Mouse (Mus musculus) liver, embryonic 18 days (tissue): ENCODE results near the gene Tfg. TPM values are rescaled to one million over a fixed set of nuclear protein-coding genes. Genes with fewer than 3 reads are reported as not detected.

ENCODE experiments used
- polyA plus RNA-seq: library from polyadenylated mRNA; depleted of rRNA; stranded (reverse); fragments of >200 nt; gene quantifications from 2 replicates; pipeline ENCODE4 v1.2.3, GENCODE M21; 2012; rRNA removed

Tfg gene
- polyA plus RNA-seq = 45.2 and 49.3 TPM in 2 replicates

DNA sequence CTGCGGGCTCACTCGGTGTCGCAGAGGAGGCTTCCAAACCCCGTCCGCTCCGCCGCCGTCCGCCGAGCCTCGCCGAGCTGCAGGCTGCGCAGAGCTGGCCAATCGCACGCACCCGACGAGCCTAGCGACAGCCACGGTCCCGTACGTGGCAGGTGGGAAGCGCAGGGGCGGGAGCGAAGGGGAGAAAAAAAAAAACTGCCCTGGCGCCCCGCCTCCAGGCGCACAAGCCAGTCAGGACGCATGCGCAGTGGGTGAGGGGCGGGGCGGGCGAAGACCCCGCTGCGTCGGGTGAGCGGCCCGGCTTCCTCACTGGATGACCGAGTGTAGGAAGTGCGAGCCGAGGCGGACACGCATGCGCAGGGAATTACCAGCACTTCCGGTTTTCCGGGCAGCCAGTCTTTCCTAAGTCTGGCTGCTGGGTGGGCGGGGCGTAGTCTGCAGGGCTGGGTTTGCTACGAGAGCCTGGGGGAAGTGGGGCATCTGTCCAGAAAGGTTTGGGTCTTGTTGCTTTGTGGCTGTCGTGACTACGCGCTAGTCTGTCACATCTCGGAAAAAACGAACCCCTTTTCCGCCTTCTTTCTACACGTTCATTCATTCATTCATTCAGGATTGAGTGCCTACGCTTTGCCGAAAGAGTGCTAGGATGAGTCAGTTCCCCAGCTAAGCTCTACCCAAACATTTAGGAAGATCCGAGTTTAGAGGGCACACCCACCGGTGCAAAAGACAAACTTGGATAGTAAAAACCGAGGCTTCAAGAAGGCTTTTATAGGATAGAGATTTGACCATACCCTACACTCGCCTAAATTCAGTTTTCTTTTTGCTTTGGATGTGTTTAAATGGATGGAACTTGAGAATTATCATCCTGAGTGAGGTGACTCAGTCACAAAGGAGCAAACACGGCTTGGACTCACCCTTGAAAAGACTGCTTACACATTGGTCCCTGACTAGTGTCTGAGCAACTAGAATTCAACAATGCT lies at the start of gene Tfg:
Gene Tfg, minus strand, starts transcription at position 227 of the 977 bp plus-strand sequence.

Other genes with a start within 250 kb of the Tfg start
- gene Abi3bp, start 239.6 kb downstream of the Tfg start, polyA plus RNA-seq = 0.35 and 0.45 TPM in 2 replicates
- gene Adgrg7, start 78.4 kb upstream of the Tfg start, polyA plus RNA-seq = 0.05 and 0.08 TPM in 2 replicates
- 0.31 and 0.54 TPM in 2 replicates for gene Tmem45a, start 168.7 kb upstream of the Tfg start, polyA plus RNA-seq
- gene Lnp1, start 210.6 kb upstream of the Tfg start, polyA plus RNA-seq = not detected in 2 replicates